Mouse (Mus musculus) spleen, adult 2 months (tissue): ENCODE results near the gene C1s1.

Experiments used
- CTCF ChIP-seq: fragments of 200-500 bp; IDR thresholded peaks from 2 replicates; pipeline ENCODE4 v1.5.1; 2011; ENCODE audit warnings: mild to moderate bottlenecking, inconsistent platforms; ENCODE audit not compliant: insufficient read depth, insufficient read length, insufficient replicate concordance; ENCODE audit errors: extremely low read depth
- POLR2A ChIP-seq: fragments of 200-500 bp; IDR thresholded peaks from 2 replicates; pipeline ENCODE4 v1.6.1; 2011; ENCODE audit warnings: low read depth, low read length, inconsistent platforms

GRCm38 (mm10) chr6:124549023-124549550 is 6.9 kb upstream of the C1s1 start:
- TF ChIP-seq CTCF (no peak), POLR2A (no peak)
